Mouse (Mus musculus) stomach, embryonic 16.5 days (tissue): ENCODE data around the gene Adarb1. TPM values are rescaled to one million over a fixed set of nuclear protein-coding genes. Genes with fewer than 3 reads are reported as not detected.

Experiments
- ATAC-seq: fragments of 200-750 bp; cut with Nextera tagmentation; 2 replicates; pipeline ENCODE4 v1.8.0; 2017; ENCODE audit warnings: moderate number of reproducible peaks, moderate TSS enrichment; ENCODE audit not compliant: insufficient read depth, low FRiP score
- H3K27ac ChIP-seq: fragments of 300-500 bp; sonication (generic); 2 replicates; pipeline ENCODE4 v1.5.1; 2014; ENCODE audit warnings: low read length
- H3K27me3 ChIP-seq: fragments of 300-500 bp; sonication (generic); 2 replicates; pipeline ENCODE4 v1.6.1; 2014; ENCODE audit warnings: low read length, control low read depth, mixed read lengths; ENCODE audit not compliant: control insufficient read depth, insufficient read depth
- H3K36me3 ChIP-seq: fragments of 300-500 bp; sonication (generic); 2 replicates; pipeline ENCODE4 v1.6.1; 2014; ENCODE audit warnings: low read length; ENCODE audit not compliant: control insufficient read depth, insufficient read depth
- H3K4me1 ChIP-seq: fragments of 300-500 bp; sonication (generic); 2 replicates; pipeline ENCODE4 v1.6.1; 2014; ENCODE audit warnings: low read length, control low read depth, mixed read lengths; ENCODE audit not compliant: control insufficient read depth, insufficient read depth
- H3K4me2 ChIP-seq: fragments of 300-500 bp; sonication (generic); 2 replicates; pipeline ENCODE4 v1.6.1; 2014; ENCODE audit warnings: low read depth, low read length, mixed read lengths
- H3K4me3 ChIP-seq: fragments of 300-500 bp; sonication (generic); replicated peaks from 2 replicates; pipeline ENCODE4 v1.5.1; 2014; ENCODE audit warnings: mild to moderate bottlenecking, low read length
- H3K9ac ChIP-seq: fragments of 300-500 bp; sonication (generic); 2 replicates; pipeline ENCODE4 v1.6.1; 2014; ENCODE audit warnings: low read length
- H3K9me3 ChIP-seq: fragments of 300-500 bp; sonication (generic); replicated peaks from 2 replicates; pipeline ENCODE4 v1.6.1; 2016; ENCODE audit warnings: low read length, control low read depth; ENCODE audit not compliant: control insufficient read depth
- WGBS: fragments of 180-500 bp; shearing (Covaris S2); extraction: QIAGEN DNeasy Blood & Tissue Kit; methylation state at CpG from one replicate; pipeline ENCODE4 v1.1.7; 2014; 5-methylcytosine and 5-hydroxymethylcytosine counted together
- polyA plus RNA-seq: library from polyadenylated mRNA; unstranded; fragments of >200 nt; fragmentation: Nextera tagmentation; extraction: Ambion mirVana; gene quantifications from 2 replicates; pipeline ENCODE4 v1.2.1, GENCODE M21; 2015

Adarb1 gene
- polyA plus RNA-seq, 1 experiment from 2014 or later = 8.4 TPM

DNA sequence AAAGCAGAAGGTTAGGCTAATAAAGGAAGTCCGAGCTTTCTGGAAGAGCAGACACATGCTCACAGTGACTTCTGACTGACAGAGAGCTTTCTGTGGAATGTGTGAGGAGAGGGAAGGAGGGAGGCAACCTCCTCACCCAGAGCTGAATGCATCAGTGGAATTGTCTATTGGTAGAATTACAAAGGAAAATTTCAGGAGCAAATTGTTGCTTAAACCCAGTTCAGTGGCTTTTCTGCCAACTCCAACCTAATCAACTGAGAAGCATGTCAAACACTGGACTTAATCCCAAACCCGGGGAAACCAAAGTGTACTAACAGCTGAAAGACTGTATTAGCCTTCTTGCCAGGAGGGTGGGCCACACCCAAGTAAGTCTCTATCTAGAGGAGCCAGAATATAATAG lies 36.9 kb downstream of the Adarb1 start:
- Histone ChIP-seq H3K27me3 (no peaks in the 10 kb centered on the region), H3K4me3 (no peak overlapping the region), H3K9ac (no peak overlapping the region), H3K9me3 (no peaks in the 10 kb centered on the region), H3K36me3 (no peaks in the 10 kb centered on the region), H3K4me2 (no peak overlapping the region), H3K4me1 (no peaks in the 10 kb centered on the region), H3K27ac (peak overlapping the region; percentile 57)
- WGBS = 49% methylated on average over 2 of the region's 2 CpGs
- ATAC-seq = no peak

DNA sequence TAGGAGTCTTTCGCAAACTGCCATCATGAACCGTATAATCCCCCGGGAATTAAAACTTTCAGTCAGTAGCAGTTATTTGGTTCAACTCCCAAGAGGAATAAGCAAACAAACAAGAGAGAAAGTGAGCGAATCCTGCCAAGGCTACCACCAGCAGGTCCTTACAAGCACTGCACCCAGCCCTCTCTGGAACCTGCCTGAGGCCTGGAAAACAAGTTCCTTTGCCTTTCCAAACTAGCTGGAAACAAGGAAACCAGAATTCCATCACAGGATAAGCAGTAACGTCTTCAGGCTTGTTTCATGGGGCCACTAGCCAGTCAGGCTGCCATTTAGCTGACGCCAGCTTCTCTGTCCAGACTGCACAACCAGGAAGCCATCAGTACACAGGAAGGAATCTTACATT lies 37.4 kb downstream of the Adarb1 start:
- no peaks in the 10 kb centered on the region for H3K36me3 ChIP-seq
- no peak overlapping the region for H3K4me2 ChIP-seq
- no peak overlapping the region for H3K4me3 ChIP-seq
- 73% methylated on average over 6 of the region's 6 CpGs for WGBS
- no peak overlapping the region for H3K9ac ChIP-seq
- no peaks in the 10 kb centered on the region for H3K27me3 ChIP-seq
- ATAC-seq = no peak
- no peaks in the 10 kb centered on the region for H3K4me1 ChIP-seq
- peak overlapping the region; percentile 57 for H3K27ac ChIP-seq
- H3K9me3 ChIP-seq = no peaks in the 10 kb centered on the region

DNA sequence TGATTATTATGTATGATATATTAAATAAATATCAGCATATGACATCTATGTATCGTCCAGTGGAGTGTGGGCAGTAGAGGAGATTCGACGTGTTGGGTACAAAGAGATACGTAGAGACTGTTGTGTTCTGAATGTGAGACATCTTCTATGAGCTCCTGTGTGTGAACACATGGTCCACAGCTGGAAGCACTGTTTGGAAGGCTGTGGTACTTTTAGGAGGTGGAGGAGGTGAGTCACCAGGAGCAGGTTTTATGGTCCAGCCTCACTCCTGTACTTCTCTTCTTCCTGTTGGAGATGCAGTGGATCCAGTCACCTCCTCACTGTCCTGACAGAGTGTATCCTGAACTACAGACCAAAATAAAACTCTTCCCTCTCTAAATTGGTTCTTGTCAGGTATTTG lies 38.9 kb downstream of the Adarb1 start:
- no peaks in the 10 kb centered on the region for H3K27me3 ChIP-seq
- H3K4me2 ChIP-seq = no peak overlapping the region
- WGBS = 93% methylated on average over 4 of the region's 4 CpGs
- H3K27ac ChIP-seq = no peak overlapping the region
- no peaks in the 10 kb centered on the region for H3K9me3 ChIP-seq
- H3K9ac ChIP-seq = no peak overlapping the region
- H3K4me3 ChIP-seq = no peak overlapping the region
- H3K36me3 ChIP-seq = no peaks in the 10 kb centered on the region
- no peaks in the 10 kb centered on the region for H3K4me1 ChIP-seq
- no peak for ATAC-seq

DNA sequence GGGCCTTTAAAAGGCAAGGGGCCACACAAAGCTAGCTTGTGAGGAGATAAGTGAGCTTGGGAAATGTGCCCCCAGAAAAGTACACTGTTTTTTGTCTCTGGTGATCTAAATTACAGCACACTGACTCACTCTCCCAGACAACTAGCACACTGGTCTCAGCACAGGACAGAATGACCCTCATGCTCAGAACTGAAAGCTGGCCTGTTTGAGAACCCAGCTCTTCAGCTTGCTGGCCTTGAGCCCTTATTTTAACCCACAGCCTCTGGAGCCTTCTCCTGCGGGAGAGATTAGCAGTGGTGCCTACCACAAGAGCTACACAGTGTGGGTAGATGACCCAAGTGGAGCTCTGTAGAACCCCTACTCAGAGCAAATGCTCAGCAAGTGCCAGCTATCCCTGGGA lies 42.0 kb downstream of the Adarb1 start:
- Histone ChIP-seq H3K4me1 (no peaks in the 10 kb centered on the region), H3K4me2 (no peak overlapping the region), H3K9me3 (no peaks in the 10 kb centered on the region), H3K4me3 (no peak overlapping the region), H3K27ac (no peak overlapping the region), H3K9ac (no peak overlapping the region), H3K36me3 (no peaks in the 10 kb centered on the region), H3K27me3 (no peaks in the 10 kb centered on the region)
- ATAC-seq = no peak
- 85% methylated on average over 1 of the region's 1 CpGs for WGBS

DNA sequence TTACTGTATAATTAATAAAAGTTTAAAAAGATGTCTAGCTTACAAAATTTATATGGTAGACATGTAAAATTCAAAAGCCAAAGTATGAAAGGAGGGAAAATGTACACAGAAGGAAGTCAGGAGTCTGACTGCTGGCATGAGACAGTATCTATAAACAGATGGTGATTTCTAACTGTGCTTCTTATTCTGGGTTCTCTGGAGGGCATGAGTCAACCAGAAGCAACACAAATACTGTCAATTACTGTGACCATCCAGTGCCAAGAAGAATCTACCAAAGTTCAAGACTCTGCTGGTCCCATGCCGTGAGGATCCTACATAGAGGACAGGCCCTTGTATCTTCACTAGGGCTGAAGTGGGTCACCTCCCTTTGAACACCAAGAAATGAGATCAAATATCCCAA lies 43.1 kb downstream of the Adarb1 start:
- no peak for ATAC-seq
- no peak overlapping the region for H3K9ac ChIP-seq
- no peak overlapping the region for H3K27ac ChIP-seq
- no peaks in the 10 kb centered on the region for H3K9me3 ChIP-seq
- no peaks in the 10 kb centered on the region for H3K27me3 ChIP-seq
- no peak overlapping the region for H3K4me2 ChIP-seq
- H3K4me1 ChIP-seq = no peaks in the 10 kb centered on the region
- WGBS = 61% methylated on average over 1 of the region's 1 CpGs
- H3K36me3 ChIP-seq = no peaks in the 10 kb centered on the region
- no peak overlapping the region for H3K4me3 ChIP-seq

DNA sequence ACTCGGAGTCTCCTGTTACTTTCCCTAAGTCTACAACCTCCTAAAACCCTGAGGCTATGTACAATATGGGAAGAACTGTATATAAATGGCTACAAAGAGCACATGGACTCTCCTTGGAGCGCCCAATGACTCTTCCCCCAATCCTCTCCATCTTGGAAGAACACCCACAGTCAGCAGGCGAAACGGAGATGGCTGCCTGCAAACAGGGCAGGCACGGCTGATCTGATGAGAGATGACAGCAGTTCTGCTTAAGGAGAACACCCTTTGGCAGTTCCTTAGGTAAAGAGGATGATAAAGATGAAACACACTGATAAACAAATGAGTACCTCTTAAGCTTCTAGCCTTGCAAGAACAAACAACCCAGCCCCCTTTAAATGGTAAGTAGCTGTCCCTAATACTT lies 43.7 kb downstream of the Adarb1 start:
- no peaks in the 10 kb centered on the region for H3K36me3 ChIP-seq
- H3K4me1 ChIP-seq = no peaks in the 10 kb centered on the region
- no peak overlapping the region for H3K27ac ChIP-seq
- 82% methylated on average over 5 of the region's 5 CpGs for WGBS
- no peaks in the 10 kb centered on the region for H3K27me3 ChIP-seq
- ATAC-seq = no peak
- no peak overlapping the region for H3K9ac ChIP-seq
- H3K9me3 ChIP-seq = no peaks in the 10 kb centered on the region
- H3K4me3 ChIP-seq = no peak overlapping the region
- no peak overlapping the region for H3K4me2 ChIP-seq

DNA sequence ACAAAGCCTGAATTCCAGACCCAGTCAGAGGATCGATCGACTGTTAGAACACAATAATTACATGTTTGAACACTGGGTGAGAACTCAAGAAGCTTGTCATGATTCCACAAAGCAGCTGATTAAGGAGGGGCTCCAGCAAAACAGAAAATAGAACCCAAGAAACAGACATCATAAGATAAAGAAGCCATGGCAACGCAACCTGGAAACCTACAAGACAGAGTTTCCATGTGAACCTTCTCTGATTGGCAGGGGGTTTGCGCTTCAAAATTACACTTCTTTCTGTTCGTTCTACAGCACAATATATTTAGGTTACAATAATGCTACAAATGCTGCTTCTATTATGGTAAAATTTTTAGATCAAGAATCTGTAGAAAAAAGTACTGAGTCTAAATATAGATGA lies 47.9 kb downstream of the Adarb1 start:
- Histone ChIP-seq H3K4me3 (no peak overlapping the region), H3K4me1 (no peaks in the 10 kb centered on the region), H3K9ac (no peak overlapping the region), H3K36me3 (no peaks in the 10 kb centered on the region), H3K27me3 (no peaks in the 10 kb centered on the region), H3K9me3 (no peaks in the 10 kb centered on the region), H3K4me2 (no peak overlapping the region), H3K27ac (no peak overlapping the region)
- WGBS = 75% methylated on average over 5 of the region's 5 CpGs
- no peak for ATAC-seq

DNA sequence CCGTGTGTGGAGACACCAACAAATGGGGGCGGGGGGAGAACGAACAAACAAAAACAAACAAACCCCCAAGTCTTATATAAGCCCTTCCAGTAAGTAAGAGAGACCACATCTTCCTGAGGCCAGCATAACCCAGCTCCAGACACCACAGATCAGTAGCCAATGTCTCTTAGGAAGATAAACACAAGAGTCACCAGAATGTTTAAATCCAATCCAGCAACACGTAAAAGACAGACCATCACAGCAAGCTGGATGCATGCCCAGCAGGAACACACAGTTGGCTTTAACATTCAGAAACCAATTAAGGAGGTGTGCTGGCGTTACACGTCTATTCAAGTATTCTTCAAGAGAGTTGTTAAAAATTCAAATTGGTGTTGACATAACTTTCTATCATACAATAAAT lies 50.1 kb downstream of the Adarb1 start:
- no peak overlapping the region for H3K4me3 ChIP-seq
- no peak overlapping the region for H3K27ac ChIP-seq
- no peak overlapping the region for H3K4me2 ChIP-seq
- no peaks in the 10 kb centered on the region for H3K9me3 ChIP-seq
- 48% methylated on average over 6 of the region's 6 CpGs for WGBS
- no peaks in the 10 kb centered on the region for H3K4me1 ChIP-seq
- ATAC-seq = no peak
- H3K36me3 ChIP-seq = no peaks in the 10 kb centered on the region
- no peaks in the 10 kb centered on the region for H3K27me3 ChIP-seq
- no peak overlapping the region for H3K9ac ChIP-seq

DNA sequence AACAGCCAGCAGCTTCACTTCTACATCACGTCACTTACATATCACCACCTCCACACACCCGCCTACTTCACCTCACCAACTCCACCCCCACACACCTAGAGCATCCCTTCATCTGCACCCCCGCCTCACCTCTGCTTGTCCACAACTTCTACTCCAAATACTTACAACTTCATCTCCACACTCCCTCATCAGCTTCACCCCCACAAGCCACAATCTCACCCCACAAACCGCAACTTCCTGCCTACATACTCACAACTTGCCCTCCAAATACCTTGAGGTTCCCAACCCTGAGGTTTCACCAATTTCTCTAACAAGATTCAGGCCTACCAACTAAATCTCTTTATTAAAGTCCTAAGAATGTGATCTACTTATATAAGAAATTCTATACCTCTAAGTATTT lies 51.1 kb downstream of the Adarb1 start:
- Histone ChIP-seq H3K27me3 (no peaks in the 10 kb centered on the region), H3K4me3 (no peak overlapping the region), H3K9me3 (no peaks in the 10 kb centered on the region), H3K9ac (no peak overlapping the region), H3K36me3 (no peaks in the 10 kb centered on the region), H3K4me1 (no peaks in the 10 kb centered on the region), H3K4me2 (no peak overlapping the region), H3K27ac (no peak overlapping the region)
- ATAC-seq = no peak
- WGBS = 86% methylated on average over 4 of the region's 4 CpGs

DNA sequence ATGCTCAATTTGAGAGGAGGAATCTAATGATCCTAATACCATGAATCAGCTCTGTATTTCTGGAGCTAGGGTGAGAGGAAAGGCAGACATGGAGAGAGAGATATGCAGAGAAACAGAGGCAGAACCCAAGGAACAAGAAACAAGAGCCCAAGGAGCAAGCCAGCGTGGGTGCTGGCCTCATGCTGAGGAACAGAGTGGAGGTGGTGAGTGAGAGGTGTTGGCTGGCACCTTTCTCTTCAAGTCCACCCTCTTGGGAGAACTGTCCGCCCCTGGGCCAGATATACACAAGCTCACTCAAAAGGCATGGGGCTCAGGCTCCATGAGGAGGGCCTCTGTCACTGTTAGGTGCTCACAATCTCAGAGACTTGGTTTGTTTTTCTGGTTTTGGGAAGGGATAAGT lies 52.9 kb downstream of the Adarb1 start:
- Histone ChIP-seq H3K4me3 (no peak overlapping the region), H3K4me2 (no peak overlapping the region), H3K27ac (no peak overlapping the region), H3K9me3 (no peaks in the 10 kb centered on the region), H3K4me1 (no peaks in the 10 kb centered on the region), H3K27me3 (no peaks in the 10 kb centered on the region), H3K36me3 (no peaks in the 10 kb centered on the region), H3K9ac (no peak overlapping the region)
- WGBS = 79% methylated on average over 2 of the region's 2 CpGs
- no peak for ATAC-seq
